Mouse (Mus musculus): ENCODE measurements around the gene Ttc28. TPM values are rescaled to one million over a fixed set of nuclear protein-coding genes. Genes with fewer than 3 reads are reported as not detected.

Ttc28 gene
- total and polyA plus RNA-seq, 3 experiments, result 1.1 to 1.8 TPM; not detected in 1

- Histone ChIP-seq H3K9me3 (replicated peaks; ENCODE audit: insufficient read depth, low read length) (no peaks in the 10 kb centered on the region), H3K27ac (ENCODE audit: control insufficient read depth, low read depth, low read length) (no peak overlapping the region), H3K36me3 (ENCODE audit: control insufficient read depth in 1 of 2, insufficient read depth in 2 of 2, low read length in 2 of 2) (no peaks in the 10 kb centered on the region), H3K9ac (ENCODE audit: control insufficient read depth, low read depth, low read length, poor library complexity, severe bottlenecking) (no peak overlapping the region), H3K79me2 (ENCODE audit: control insufficient read depth, insufficient read depth, low read length, poor library complexity) (no peaks in the 10 kb centered on the region), H3K4me1 (ENCODE audit: control insufficient read depth in 1 of 2, insufficient read depth in 2 of 2, low read length in 2 of 2) (no peaks in the 10 kb centered on the region), H3K27me3 (ENCODE audit: control insufficient read depth in 1 of 2, insufficient read depth in 2 of 2, low read length in 2 of 2) (no peaks in the 10 kb centered on the region), H3K4me3 (ENCODE audit: control insufficient read depth in 1 of 2, insufficient read depth in 1 of 2, low read depth in 2 of 2, low read length in 2 of 2) (no peak overlapping the region)
- no peak for TF ChIP-seq MAZ (IDR thresholded peaks at IDR 0.05; ENCODE audit: low read depth, low read length)
- TF ChIP-seq KAT2A (conservative IDR thresholded peaks at IDR 0.05; ENCODE audit: low read depth, low read length), result no peak
- DNase-seq (ENCODE audit: low read depth, low spot score), result no peak
Measured at GRCm38 (mm10) chr5:111254362-111254761, 374.8 kb downstream of the Ttc28 start.

DNA sequence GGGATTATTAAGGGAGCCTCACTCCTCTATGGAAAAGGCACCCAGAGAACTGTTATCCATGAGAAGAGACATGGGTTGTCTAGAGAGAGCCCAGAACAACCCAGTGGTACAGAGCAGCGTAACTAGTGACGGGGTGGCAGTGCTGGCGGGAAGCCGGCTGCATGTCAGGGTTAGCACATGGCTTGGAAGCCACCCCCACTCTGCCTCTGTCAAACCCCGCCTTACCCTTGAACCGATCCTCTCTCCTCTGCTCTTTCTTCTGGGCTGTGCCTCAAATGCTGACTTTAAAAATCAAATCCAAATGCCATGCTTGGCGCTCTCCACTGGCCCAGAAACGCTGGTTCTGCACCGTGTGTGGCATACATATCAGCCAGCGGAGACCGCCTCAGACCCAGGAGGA is 375.2 kb downstream of the Ttc28 start:
- Histone ChIP-seq H3K27ac (ENCODE audit: control insufficient read depth, low read depth, low read length) (no peak overlapping the region), H3K79me2 (ENCODE audit: control insufficient read depth, insufficient read depth, low read length, poor library complexity) (no peaks in the 10 kb centered on the region), H3K36me3 (ENCODE audit: control insufficient read depth in 1 of 2, insufficient read depth in 2 of 2, low read length in 2 of 2) (no peaks in the 10 kb centered on the region), H3K4me1 (ENCODE audit: control insufficient read depth in 1 of 2, insufficient read depth in 2 of 2, low read length in 2 of 2) (no peaks in the 10 kb centered on the region), H3K9me3 (replicated peaks; ENCODE audit: insufficient read depth, low read length) (no peaks in the 10 kb centered on the region), H3K9ac (ENCODE audit: control insufficient read depth, low read depth, low read length, poor library complexity, severe bottlenecking) (no peak overlapping the region), H3K4me3 (ENCODE audit: control insufficient read depth in 1 of 2, insufficient read depth in 1 of 2, low read depth in 2 of 2, low read length in 2 of 2) (no peak overlapping the region), H3K27me3 (ENCODE audit: control insufficient read depth in 1 of 2, insufficient read depth in 2 of 2, low read length in 2 of 2) (no peaks in the 10 kb centered on the region)
- TF ChIP-seq ETS1 (IDR thresholded peaks at IDR 0.05; ENCODE audit: low read depth, low read length) (no peak), MAZ (IDR thresholded peaks at IDR 0.05; ENCODE audit: low read depth, low read length) (no peak), RAD21 (IDR thresholded peaks at IDR 0.05; ENCODE audit: low read depth, low read length) (no peak), TBP (IDR thresholded peaks at IDR 0.05; ENCODE audit: low read depth, low read length) (no peak), ZC3H11A (IDR thresholded peaks at IDR 0.05; ENCODE audit: low read depth, low read length) (no peak), USF1 (IDR thresholded peaks at IDR 0.05; ENCODE audit: low read depth, low read length) (no peak)
- no peak for DNase-seq (ENCODE audit: low read depth, low spot score)

DNA sequence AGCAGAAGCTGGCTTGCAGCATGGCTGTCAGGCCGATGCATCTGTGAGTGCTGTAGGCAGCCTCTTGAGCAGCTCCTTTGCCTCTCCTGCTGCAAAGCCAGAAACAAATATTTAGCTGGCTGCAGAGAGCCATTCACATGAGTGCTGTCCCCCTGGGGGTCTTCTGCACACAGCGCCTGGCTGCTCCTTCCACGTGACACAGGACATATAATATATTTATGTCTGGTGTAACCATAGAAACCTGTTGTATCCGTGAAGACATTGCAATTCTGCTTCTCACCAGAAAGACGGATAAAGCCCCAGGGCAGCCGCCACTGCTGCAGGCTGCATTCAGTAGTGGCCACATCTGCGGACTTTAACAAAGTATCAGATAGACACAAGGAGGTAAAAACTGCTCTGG is 376.6 kb downstream of the Ttc28 start:
- H3K9me3 ChIP-seq (replicated peaks; ENCODE audit: insufficient read depth, low read length), result no peaks in the 10 kb centered on the region
- H3K36me3 ChIP-seq (ENCODE audit: control insufficient read depth in 1 of 2, insufficient read depth in 2 of 2, low read length in 2 of 2), result no peaks in the 10 kb centered on the region
- H3K79me2 ChIP-seq (ENCODE audit: control insufficient read depth, insufficient read depth, low read length, poor library complexity), result no peaks in the 10 kb centered on the region
- no peak overlapping the region for H3K4me3 ChIP-seq (ENCODE audit: control insufficient read depth in 1 of 2, insufficient read depth in 1 of 2, low read depth in 2 of 2, low read length in 2 of 2)
- no peak overlapping the region for H3K9ac ChIP-seq (ENCODE audit: control insufficient read depth, low read depth, low read length, poor library complexity, severe bottlenecking)
- TF ChIP-seq HCFC1 (IDR thresholded peaks at IDR 0.05; ENCODE audit: low read depth, low read length), result no peak
- TF ChIP-seq MEF2A (IDR thresholded peaks at IDR 0.05; ENCODE audit: extremely low read depth, insufficient replicate concordance, low read depth, low read length, poor library complexity, severe bottlenecking), result no peak
- TF ChIP-seq MAZ (IDR thresholded peaks at IDR 0.05; ENCODE audit: low read depth, low read length), result no peak
- TF ChIP-seq JUND (IDR thresholded peaks at IDR 0.05; ENCODE audit: low read depth, low read length), result no peak
- no peak for TF ChIP-seq MXI1 (IDR thresholded peaks at IDR 0.05; ENCODE audit: low read depth, low read length)
- no peak for TF ChIP-seq RCOR1 (IDR thresholded peaks at IDR 0.05; ENCODE audit: low read depth, low read length)
- no peak overlapping the region for H3K27ac ChIP-seq (ENCODE audit: control insufficient read depth, low read depth, low read length)
- DNase-seq (ENCODE audit: low read depth, low spot score), result no peak
- no peaks in the 10 kb centered on the region for H3K4me1 ChIP-seq (ENCODE audit: control insufficient read depth in 1 of 2, insufficient read depth in 2 of 2, low read length in 2 of 2)
- H3K27me3 ChIP-seq (ENCODE audit: control insufficient read depth in 1 of 2, insufficient read depth in 2 of 2, low read length in 2 of 2), result no peaks in the 10 kb centered on the region

All from MEL (cell line).